Mouse (Mus musculus): ENCODE measurements around the gene Zfp523.

GRCm38 (mm10) chr17:28144241-28144640 is 32.7 kb upstream of the Zfp523 start:
- TF ChIP-seq TAL1 (IDR thresholded peaks at IDR 0.05; ENCODE audit: low read length) = no peak
- TF ChIP-seq GATA1 (IDR thresholded peaks at IDR 0.05; ENCODE audit: low read length) = no peak

All from erythroblast, embryonic 14.5 days (primary cell).